Mouse (Mus musculus) E14TG2a.4 (cell line): ENCODE results near the gene Nf2.
A peak's percentile ranks its signal among the peaks of the same experiment; 100 is the strongest.

ENCODE experiments used
- H3K27me3 ChIP-seq: 2 replicates; pipeline ENCODE4 v1.6.1; 2014; ENCODE audit warnings: low read length, control low read depth; ENCODE audit not compliant: insufficient read depth
- H3K36me3 ChIP-seq: 2 replicates; pipeline ENCODE4 v1.6.1; 2014; ENCODE audit warnings: low read length, control low read depth; ENCODE audit not compliant: insufficient read depth
- H3K4me1 ChIP-seq: replicated peaks from 2 replicates; pipeline ENCODE4 v1.6.1; 2014; ENCODE audit warnings: low read depth, low read length, control low read depth
- H3K4me3 ChIP-seq: replicated peaks from 2 replicates; pipeline ENCODE4 v1.5.1; 2014; ENCODE audit warnings: mild to moderate bottlenecking, low read length
- H3K9me3 ChIP-seq: 2 replicates; pipeline ENCODE4 v1.6.1; 2014; ENCODE audit warnings: low read length, control low read depth
- CTCF ChIP-seq: conservative IDR thresholded peaks from 2 replicates; pipeline ENCODE4 v1.5.1; 2014; ENCODE audit warnings: low read length
- NANOG ChIP-seq: IDR thresholded peaks from 2 replicates; pipeline ENCODE4 v1.6.1; 2014; ENCODE audit warnings: borderline replicate concordance, low read length, mixed read lengths
- POU5F1 ChIP-seq: IDR thresholded peaks from 2 replicates; pipeline ENCODE4 v1.6.1; 2014; ENCODE audit warnings: low read length, borderline replicate concordance

The Nf2 gene

DNA sequence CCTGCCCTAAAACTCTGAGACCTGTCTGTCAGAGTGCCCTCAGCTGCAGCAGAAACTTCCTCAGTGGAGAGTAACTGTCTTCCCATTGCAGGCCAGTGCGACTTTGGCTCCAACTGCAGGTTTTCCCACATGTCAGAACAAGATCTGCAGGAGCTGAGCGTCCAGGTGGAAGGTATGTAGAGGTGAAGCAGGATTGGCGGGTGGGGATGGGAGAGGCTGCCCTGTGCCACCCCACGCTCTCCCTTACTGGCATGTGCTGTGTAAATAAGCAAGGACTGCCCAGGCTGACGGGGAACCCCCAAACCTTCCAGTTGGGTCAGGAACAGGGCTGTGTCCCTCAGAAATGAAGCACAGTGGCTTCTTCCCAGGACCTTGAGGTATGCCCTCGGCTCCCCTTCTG lies 119.2 kb downstream of the Nf2 start:
- H3K27me3 ChIP-seq = no peaks in the 10 kb centered on the region
- TF ChIP-seq CTCF = no peak
- no peak for TF ChIP-seq NANOG
- TF ChIP-seq POU5F1 = no peak
- H3K36me3 ChIP-seq = peaks cover 41% of the 10 kb centered on the region
- no peaks in the 10 kb centered on the region for H3K9me3 ChIP-seq
- H3K4me1 ChIP-seq = peaks cover 52% of the 10 kb centered on the region
- no peak overlapping the region for H3K4me3 ChIP-seq

DNA sequence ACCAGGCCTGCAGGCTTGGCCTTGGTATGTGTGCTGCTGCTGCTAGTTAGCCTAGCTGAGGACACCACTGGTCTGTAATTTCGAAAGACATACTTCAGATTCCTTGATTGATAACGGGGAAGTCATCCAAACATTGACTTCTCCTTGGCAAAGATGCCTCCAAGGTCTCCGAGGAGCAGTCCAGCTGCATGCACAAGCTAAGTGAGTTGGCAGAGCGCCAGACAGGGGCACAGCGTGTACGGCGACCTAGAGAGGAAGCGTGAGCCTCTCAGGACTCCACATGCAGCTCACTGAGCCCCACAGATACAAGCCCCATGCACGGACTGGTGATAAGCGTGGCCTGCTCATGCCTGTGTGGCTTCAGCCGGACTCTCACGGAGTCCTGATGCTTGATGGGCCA lies 119.7 kb downstream of the Nf2 start:
- H3K36me3 ChIP-seq = peaks cover 46% of the 10 kb centered on the region

GRCm38 (mm10) chr11:4721728-4722127 lies 127.6 kb downstream of the Nf2 start:
- no peaks in the 10 kb centered on the region for H3K27me3 ChIP-seq
- TF ChIP-seq CTCF = no peak
- no peak for TF ChIP-seq POU5F1
- no peak for TF ChIP-seq NANOG
- peaks cover 52% of the 10 kb centered on the region for H3K4me1 ChIP-seq
- H3K4me3 ChIP-seq = no peak overlapping the region
- no peaks in the 10 kb centered on the region for H3K9me3 ChIP-seq
- H3K36me3 ChIP-seq = peaks cover 45% of the 10 kb centered on the region

More for the DNA sequence above, 119.7 kb downstream of the Nf2 start:
- no peak overlapping the region for H3K4me3 ChIP-seq
- H3K27me3 ChIP-seq = no peaks in the 10 kb centered on the region
- TF ChIP-seq CTCF (no peak), NANOG (no peak), POU5F1 (no peak)
- H3K4me1 ChIP-seq = peaks cover 47% of the 10 kb centered on the region
- no peaks in the 10 kb centered on the region for H3K9me3 ChIP-seq

- Histone ChIP-seq H3K4me3 (peak overlapping the region; percentile 32), H3K36me3 (peaks cover 39% of the 10 kb centered on the region), H3K4me1 (peaks cover 56% of the 10 kb centered on the region), H3K27me3 (no peaks in the 10 kb centered on the region), H3K9me3 (no peaks in the 10 kb centered on the region)
- no peak for TF ChIP-seq NANOG
- TF ChIP-seq POU5F1 = no peak
- TF ChIP-seq CTCF = no peak
These were observed 128.3 kb downstream of the Nf2 start for GRCm38 (mm10) chr11:4720900-4721580.

- Histone ChIP-seq H3K4me1 (peaks cover 58% of the 10 kb centered on the region), H3K9me3 (no peaks in the 10 kb centered on the region), H3K36me3 (peaks cover 33% of the 10 kb centered on the region), H3K27me3 (no peaks in the 10 kb centered on the region), H3K4me3 (peak overlapping the region; percentile 32)
- TF ChIP-seq NANOG (no peak), POU5F1 (no peak), CTCF (no peak)
These were observed 128.9 kb downstream of the Nf2 start for GRCm38 (mm10) chr11:4720393-4720792.

DNA sequence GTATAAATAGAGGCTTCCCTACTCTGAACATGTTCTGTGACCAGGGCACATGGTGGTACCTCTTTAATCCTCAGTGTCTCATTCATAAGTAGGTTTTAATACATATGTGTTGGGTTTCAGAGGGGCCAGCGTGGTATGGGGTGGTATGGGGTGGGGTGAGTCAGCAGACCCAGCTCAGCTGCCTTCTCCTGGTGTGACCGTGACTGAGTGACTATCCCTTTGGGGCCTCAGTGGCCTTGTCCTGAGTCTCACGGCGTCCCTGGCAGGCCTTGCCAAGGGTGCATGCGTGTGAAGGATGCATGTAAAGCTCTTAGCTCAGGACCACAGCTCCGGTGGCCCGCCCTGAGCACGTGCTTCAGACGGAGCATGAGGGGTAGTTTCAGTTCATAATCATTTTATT lies 129.4 kb downstream of the Nf2 start:
- peaks cover 58% of the 10 kb centered on the region for H3K4me1 ChIP-seq
- no peaks in the 10 kb centered on the region for H3K9me3 ChIP-seq
- TF ChIP-seq CTCF = no peak
- TF ChIP-seq NANOG = no peak
- no peak for TF ChIP-seq POU5F1
- H3K4me3 ChIP-seq = peak overlapping the region; percentile 32
- H3K36me3 ChIP-seq = peaks cover 28% of the 10 kb centered on the region
- H3K27me3 ChIP-seq = no peaks in the 10 kb centered on the region

DNA sequence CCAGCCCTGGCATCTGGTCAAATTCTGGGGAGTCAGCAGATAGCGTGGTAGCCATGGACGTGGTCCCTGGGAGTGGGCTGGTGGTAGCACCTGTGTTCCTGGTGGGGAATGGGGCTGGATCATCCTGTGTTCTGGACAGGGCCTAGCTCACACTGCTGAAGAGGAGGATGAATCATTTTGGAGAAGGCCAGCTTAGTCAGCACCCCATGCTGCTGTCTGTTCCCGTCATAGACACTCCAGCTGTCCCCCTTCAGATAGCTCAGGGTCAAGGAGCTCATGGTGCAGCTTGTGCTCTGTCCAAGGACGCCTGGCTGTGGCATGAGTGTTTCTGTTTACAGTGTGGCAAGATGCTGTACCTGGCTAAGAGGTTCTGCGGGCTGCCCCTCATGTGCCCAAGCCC lies 130.8 kb downstream of the Nf2 start:
- Histone ChIP-seq H3K4me1 (peaks cover 55% of the 10 kb centered on the region), H3K4me3 (no peak overlapping the region), H3K36me3 (peaks cover 16% of the 10 kb centered on the region), H3K27me3 (no peaks in the 10 kb centered on the region), H3K9me3 (no peaks in the 10 kb centered on the region)
- TF ChIP-seq NANOG = no peak
- no peak for TF ChIP-seq CTCF
- TF ChIP-seq POU5F1 = no peak

DNA sequence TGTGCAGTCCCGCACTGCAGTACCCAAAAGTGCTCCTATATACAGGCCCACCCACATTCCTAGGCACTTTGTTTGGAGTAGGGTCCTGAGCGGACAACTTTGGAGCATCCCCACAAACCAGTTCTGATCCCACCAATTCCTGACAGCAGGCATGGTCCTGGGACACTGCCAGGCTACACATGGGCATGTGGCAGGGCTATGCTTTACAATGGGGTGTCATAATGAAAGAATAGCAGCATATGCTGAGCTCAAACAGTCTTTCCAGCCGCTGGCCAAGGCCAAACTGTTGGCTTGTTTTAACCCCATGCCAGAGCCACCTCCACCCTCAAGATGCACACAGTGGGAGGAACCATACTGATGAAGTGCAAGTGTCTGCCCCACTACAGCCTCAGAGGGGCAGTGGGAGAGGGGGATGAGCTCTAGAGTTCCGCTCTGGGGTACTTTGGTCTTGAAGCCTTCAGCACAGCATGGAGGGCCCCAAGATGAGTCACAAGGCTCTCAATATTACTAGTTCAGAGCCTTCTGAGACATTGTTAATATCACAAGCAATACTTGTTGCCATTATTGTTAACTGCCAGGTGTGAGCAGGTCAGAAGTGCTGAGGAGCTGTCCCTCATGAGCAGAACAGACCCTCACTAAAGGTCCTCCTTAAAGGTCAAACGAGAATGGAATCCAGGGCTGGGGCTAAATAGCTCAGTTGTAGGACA lies 132.7 kb downstream of the Nf2 start:
- Histone ChIP-seq H3K9me3 (no peaks in the 10 kb centered on the region), H3K27me3 (no peaks in the 10 kb centered on the region), H3K4me3 (no peak overlapping the region), H3K36me3 (peaks cover 2% of the 10 kb centered on the region; the same call in 1 of the 2 replicates), H3K4me1 (peaks cover 38% of the 10 kb centered on the region)
- no peak for TF ChIP-seq POU5F1
- no peak for TF ChIP-seq CTCF
- TF ChIP-seq NANOG = no peak
